Mouse (Mus musculus) lung, embryonic 15.5 days (tissue): ENCODE measurements at regions not wholly inside any gene's neighbourhood (a gene's known extent, or its start where the extent isn't known, plus 50 kb on each side); places are given as distances from the start of the nearest gene placed in this dataset.

ENCODE experiments used
- ATAC-seq: fragments of 200-750 bp; cut with Nextera tagmentation; 2 replicates; pipeline ENCODE4 v1.8.0; 2017; ENCODE audit warnings: moderate number of reproducible peaks, borderline replicate concordance; ENCODE audit not compliant: low FRiP score, low TSS enrichment; ENCODE audit errors: extremely low read depth
- H3K27ac ChIP-seq: fragments of 300-500 bp; sonication (generic); 2 replicates; pipeline ENCODE4 v1.5.1; 2015; ENCODE audit warnings: moderate library complexity, mild to moderate bottlenecking, inconsistent platforms
- H3K27me3 ChIP-seq: fragments of 300-500 bp; sonication (generic); 2 replicates; pipeline ENCODE4 v1.6.1; 2015; ENCODE audit warnings: inconsistent platforms
- H3K36me3 ChIP-seq: fragments of 300-500 bp; sonication (generic); 2 replicates; pipeline ENCODE4 v1.6.1; 2015; ENCODE audit warnings: inconsistent platforms
- H3K4me1 ChIP-seq: fragments of 300-500 bp; sonication (generic); 2 replicates; pipeline ENCODE4 v1.6.1; 2015; ENCODE audit warnings: inconsistent platforms
- H3K4me2 ChIP-seq: fragments of 300-500 bp; sonication (generic); 2 replicates; pipeline ENCODE4 v1.6.1; 2015; ENCODE audit warnings: inconsistent platforms, mild to moderate bottlenecking, moderate library complexity
- H3K4me3 ChIP-seq: fragments of 300-500 bp; sonication (generic); 2 replicates; pipeline ENCODE4 v1.5.1; 2015; ENCODE audit warnings: mild to moderate bottlenecking, inconsistent platforms
- H3K9ac ChIP-seq: fragments of 300-500 bp; sonication (generic); 2 replicates; pipeline ENCODE4 v1.6.1; 2015; ENCODE audit warnings: inconsistent platforms
- H3K9me3 ChIP-seq: fragments of 300-500 bp; sonication (generic); 2 replicates; pipeline ENCODE4 v1.6.1; 2016; ENCODE audit warnings: inconsistent platforms
- WGBS: fragments of 180-500 bp; shearing (Covaris S2); methylation state at CpG from one replicate; pipeline ENCODE4 v1.1.7; 2015; 5-methylcytosine and 5-hydroxymethylcytosine counted together

DNA sequence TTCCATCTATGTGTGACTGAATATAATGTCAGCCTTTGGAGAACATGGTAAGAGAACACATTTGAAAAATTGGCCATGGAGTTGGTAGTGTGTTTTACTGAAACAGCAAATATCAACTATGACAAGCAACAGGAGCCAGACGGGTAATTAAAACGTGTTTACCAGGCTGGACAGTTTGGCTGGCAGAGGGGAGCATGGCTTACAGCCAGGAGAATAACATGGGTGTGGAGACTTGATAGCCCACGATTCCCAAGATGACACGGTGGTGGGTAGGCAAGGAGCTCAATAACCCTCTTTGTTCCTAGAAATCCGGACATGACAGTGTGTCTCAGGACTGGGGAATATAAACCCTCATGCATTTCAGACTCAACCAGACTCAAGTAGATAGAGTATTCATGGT lies 185.2 kb downstream of the Cyp26b1 start:
- no peak overlapping the region for H3K27ac ChIP-seq
- H3K36me3 ChIP-seq = no peaks in the 10 kb centered on the region
- 73% methylated on average over 5 of the region's 5 CpGs for WGBS
- no peak overlapping the region for H3K4me2 ChIP-seq
- H3K9me3 ChIP-seq = no peaks in the 10 kb centered on the region
- no peaks in the 10 kb centered on the region for H3K4me1 ChIP-seq
- peaks cover 5% of the 10 kb centered on the region; the same call in 1 of the 2 replicates for H3K27me3 ChIP-seq
- H3K9ac ChIP-seq = no peak overlapping the region
- no peak for ATAC-seq
- no peak overlapping the region for H3K4me3 ChIP-seq

DNA sequence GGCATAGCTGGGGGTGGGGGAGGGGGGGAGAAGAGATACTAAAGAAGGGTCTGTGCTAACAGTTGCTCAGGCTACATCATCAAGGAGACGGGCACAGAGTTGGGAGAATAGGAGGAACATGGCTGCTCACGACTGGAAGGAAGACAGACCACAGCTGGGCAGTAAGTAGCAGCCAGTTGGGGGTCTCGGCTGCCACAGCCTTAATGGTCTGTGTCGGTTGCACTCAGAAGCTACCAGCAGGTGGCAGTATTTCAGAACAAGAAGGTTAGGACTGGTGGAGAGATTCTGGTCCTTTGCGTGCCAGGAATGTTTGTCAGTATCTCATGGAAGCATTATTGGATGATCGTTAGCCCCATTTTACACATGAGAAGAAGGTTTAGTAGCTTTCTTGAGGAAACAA lies 185.9 kb downstream of the Cyp26b1 start:
- H3K27me3 ChIP-seq = peaks cover 5% of the 10 kb centered on the region; the same call in 1 of the 2 replicates
- no peaks in the 10 kb centered on the region for H3K36me3 ChIP-seq
- no peak overlapping the region for H3K27ac ChIP-seq
- H3K9ac ChIP-seq = no peak overlapping the region
- no peaks in the 10 kb centered on the region for H3K9me3 ChIP-seq
- ATAC-seq = no peak
- H3K4me3 ChIP-seq = no peak overlapping the region
- WGBS = 5% methylated on average over 6 of the region's 6 CpGs
- no peak overlapping the region for H3K4me2 ChIP-seq
- no peaks in the 10 kb centered on the region for H3K4me1 ChIP-seq

DNA sequence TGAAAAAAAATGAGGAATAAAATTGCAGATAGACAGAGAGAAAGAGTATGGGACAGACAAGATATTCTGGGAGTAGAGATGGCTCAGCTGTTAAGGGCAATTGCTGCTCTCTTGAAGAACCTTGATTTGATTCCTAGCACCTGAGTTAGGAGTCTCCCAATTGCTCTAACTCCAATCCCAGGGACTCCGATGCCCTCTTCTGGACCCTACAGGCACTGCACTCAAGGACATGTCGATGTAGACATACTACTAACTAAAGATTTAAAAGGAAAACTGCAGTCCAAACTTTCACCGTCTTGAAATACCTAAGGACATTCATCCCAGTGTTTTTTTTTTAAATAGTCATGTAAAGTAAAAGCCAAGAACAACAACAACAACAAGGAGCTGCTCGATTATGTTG lies 189.0 kb downstream of the Cyp26b1 start:
- Histone ChIP-seq H3K9ac (no peak overlapping the region), H3K4me3 (no peak overlapping the region), H3K4me2 (no peak overlapping the region), H3K27ac (no peak overlapping the region), H3K36me3 (no peaks in the 10 kb centered on the region), H3K9me3 (no peaks in the 10 kb centered on the region), H3K4me1 (no peaks in the 10 kb centered on the region), H3K27me3 (peaks cover 5% of the 10 kb centered on the region; the same call in 1 of the 2 replicates)
- 57% methylated on average over 4 of the region's 4 CpGs for WGBS
- no peak for ATAC-seq

DNA sequence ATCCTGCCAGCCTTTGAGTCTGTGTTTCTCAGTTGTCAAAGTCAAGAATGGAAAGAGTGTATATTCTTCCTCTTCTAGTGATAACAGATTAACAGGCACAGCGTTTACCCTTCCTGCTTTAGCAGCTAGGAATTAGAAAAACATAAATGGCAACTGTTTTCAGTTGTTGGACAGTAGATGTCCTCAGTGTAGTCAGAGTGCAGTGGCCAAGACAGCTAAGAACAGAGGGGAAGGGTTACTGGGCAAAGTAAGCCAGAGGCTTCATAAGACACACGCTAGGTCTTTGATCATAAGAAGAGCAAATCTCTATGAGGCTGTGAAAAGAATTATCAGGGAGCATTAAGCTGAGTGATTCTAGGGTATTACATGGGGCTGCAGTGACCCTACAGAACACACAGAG lies 191.3 kb downstream of the Cyp26b1 start:
- H3K4me1 ChIP-seq = no peaks in the 10 kb centered on the region
- no peaks in the 10 kb centered on the region for H3K9me3 ChIP-seq
- H3K9ac ChIP-seq = no peak overlapping the region
- H3K36me3 ChIP-seq = no peaks in the 10 kb centered on the region
- H3K4me3 ChIP-seq = no peak overlapping the region
- peaks cover 4% of the 10 kb centered on the region; the same call in 1 of the 2 replicates for H3K27me3 ChIP-seq
- WGBS = 66% methylated on average over 2 of the region's 2 CpGs
- no peak overlapping the region for H3K4me2 ChIP-seq
- H3K27ac ChIP-seq = no peak overlapping the region
- ATAC-seq = no peak

DNA sequence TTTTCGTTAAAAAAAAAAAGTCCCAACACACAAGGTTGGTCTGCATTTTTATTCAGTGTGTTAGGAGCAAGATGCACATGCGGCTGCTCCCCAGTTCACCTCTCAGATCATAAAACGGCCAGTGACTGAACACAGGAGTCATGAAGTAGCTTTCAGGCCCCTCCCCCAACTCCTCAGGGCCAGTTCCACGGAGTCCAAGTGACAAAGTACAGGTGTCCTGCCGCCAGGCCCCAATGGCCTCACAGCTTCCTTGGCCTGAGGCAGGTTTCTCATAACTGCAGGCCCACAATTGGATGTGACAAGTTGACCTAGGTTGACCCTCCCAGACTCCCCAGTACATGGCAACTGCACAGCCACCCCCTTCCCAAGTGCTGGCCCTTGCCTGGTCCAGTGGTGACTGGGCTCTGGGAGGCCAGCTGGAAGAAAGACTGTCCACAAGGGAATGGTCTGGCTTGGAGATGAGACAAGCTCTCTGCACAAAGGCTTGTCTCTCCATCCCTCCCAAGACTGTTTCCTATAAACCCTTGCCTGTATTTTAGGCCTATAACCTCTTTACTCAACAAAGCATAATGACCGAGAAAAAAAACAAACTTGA lies 199.1 kb downstream of the Cyp26b1 start:
- Histone ChIP-seq H3K27me3 (no peaks in the 10 kb centered on the region; the same call in 1 of the 2 replicates), H3K27ac (no peak overlapping the region), H3K9ac (no peak overlapping the region), H3K4me2 (no peak overlapping the region), H3K4me3 (no peak overlapping the region), H3K4me1 (peaks cover 6% of the 10 kb centered on the region; the same call in 1 of the 2 replicates), H3K9me3 (no peaks in the 10 kb centered on the region), H3K36me3 (no peaks in the 10 kb centered on the region)
- no peak for ATAC-seq
- 53% methylated on average over 6 of the region's 6 CpGs for WGBS

DNA sequence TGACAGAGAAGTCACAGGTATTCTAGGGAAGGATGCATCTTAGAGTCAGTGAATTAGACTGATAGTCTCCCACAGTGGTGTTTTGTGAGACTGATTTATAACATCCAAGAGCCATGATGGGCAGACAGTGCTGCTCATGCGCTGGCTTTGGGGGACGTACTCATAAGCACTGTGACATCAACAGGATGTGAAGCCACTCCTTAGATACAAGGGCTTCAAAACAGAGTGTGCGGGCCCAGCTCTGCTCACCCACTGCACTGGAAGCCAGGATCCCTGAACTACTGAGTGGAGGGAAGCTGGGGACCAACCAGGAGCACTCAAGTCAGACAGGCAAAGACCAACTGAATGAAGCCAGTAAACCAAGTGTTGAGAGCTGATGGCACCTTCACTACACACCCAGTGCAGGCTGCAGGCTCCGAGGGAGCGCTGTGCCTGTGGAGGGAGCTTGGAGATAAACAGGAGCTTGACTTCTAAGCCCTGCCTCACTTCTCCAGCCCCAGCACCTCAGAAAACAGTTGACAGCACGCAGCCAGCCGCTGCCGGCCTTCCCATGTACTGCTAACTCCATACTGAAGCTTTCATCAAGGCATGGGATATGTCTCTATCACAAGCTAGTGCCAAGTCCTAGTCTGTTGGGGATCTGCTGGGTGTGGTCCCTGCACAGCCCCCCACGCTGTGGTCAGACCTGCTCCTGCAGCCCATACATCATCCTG lies 200.0 kb downstream of the Cyp26b1 start:
- Histone ChIP-seq H3K27me3 (no peaks in the 10 kb centered on the region; the same call in 1 of the 2 replicates), H3K9me3 (no peaks in the 10 kb centered on the region)

DNA sequence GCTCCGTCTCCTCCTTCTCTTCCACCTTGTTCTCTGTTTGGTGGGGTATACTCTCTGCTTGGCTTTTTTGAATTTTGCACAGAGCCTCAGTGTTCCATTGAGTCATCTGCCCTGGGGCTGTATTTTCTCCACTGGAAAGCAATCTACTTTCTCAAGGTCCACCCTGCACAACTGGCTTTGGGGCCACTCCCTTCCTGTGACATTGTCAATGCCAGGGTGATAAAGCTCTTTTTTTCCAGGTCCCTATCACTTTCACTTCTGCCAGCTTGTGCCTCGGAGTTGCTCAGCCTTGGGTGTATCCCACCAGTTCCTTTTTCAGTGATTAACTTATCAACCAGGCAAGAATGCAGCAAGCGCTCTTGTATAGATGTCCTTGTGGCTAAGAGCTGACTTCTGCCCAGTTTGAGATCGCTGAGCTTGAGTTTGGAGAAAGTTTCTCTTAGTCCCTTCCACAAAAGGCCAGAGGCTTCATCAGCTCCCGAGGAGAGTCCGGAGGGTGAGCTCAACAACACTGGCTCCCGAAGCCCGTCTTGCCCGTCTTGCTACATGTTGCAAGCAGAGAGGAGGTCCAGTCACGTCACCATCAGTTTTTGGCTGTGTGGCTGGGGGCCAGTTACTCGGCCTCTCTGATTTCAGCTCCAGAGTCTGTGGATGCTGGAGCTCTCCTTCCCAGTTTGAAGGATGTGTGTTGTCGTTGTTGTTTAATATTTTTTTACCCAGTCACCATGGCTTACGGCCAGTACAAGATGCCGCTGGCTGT lies 200.8 kb downstream of the Cyp26b1 start:
- H3K4me3 ChIP-seq = no peak overlapping the region
- WGBS = 78% methylated on average over 14 of the region's 14 CpGs
- H3K36me3 ChIP-seq = no peaks in the 10 kb centered on the region
- peaks cover 6% of the 10 kb centered on the region; the same call in 1 of the 2 replicates for H3K4me1 ChIP-seq
- no peak overlapping the region for H3K9ac ChIP-seq
- ATAC-seq = no peak
- H3K27me3 ChIP-seq = no peaks in the 10 kb centered on the region; the same call in 1 of the 2 replicates
- H3K27ac ChIP-seq = no peak overlapping the region
- H3K9me3 ChIP-seq = no peaks in the 10 kb centered on the region
- no peak overlapping the region for H3K4me2 ChIP-seq

More for the DNA sequence above, 200.0 kb downstream of the Cyp26b1 start:
- ATAC-seq = peak; percentile 61; the same call in 1 of the 2 replicates
- Histone ChIP-seq H3K36me3 (no peaks in the 10 kb centered on the region), H3K27ac (no peak overlapping the region), H3K9ac (no peak overlapping the region), H3K4me1 (peaks cover 6% of the 10 kb centered on the region; the same call in 1 of the 2 replicates), H3K4me3 (no peak overlapping the region), H3K4me2 (no peak overlapping the region)
- WGBS = 44% methylated on average over 9 of the region's 9 CpGs

DNA sequence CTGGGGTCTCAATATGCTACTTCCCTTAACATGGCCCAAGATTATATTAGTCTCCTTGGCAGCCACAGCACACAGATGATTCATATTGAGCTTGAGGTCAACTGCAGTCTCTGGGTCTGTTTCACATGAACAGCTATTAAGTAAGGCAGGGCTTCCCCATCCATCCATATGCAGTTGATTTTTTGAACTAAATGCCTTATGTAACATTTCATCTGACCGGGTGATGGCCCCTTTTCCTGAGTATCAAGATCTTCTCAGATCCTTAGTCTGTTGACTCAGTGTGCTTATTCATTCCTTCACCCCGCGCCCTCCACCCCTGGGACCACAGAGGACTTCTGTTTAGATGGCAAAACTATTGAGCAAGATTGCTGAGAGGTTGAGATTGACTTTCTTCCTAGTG lies 202.7 kb downstream of the Cyp26b1 start:
- ATAC-seq = no peak
- Histone ChIP-seq H3K36me3 (no peaks in the 10 kb centered on the region), H3K4me1 (peaks cover 11% of the 10 kb centered on the region), H3K27ac (no peak overlapping the region), H3K9ac (no peak overlapping the region), H3K4me2 (no peak overlapping the region), H3K27me3 (no peaks in the 10 kb centered on the region; the same call in 1 of the 2 replicates), H3K9me3 (no peaks in the 10 kb centered on the region), H3K4me3 (no peak overlapping the region)
- WGBS = 80% methylated on average over 3 of the region's 3 CpGs

DNA sequence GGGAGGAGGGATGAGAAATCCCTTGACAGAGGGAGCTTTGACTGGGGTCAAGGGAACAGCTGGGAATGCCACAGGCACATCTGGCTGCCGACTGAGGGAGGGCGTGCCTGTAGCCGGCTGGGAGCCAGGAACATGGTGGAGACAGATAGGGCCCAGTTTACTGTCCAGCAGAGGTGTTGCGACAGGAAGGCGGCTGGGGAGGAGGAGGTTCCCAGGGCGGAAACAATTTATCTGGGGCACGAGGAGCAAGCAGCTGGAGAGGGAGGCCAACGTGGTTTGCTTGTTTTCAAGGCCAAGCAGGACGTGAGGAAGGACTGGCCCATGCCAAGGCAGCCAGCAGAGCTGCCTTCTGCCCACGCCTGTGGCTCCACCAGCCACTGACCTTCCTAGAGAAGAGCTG lies 208.0 kb downstream of the Cyp26b1 start:
- Histone ChIP-seq H3K9me3 (no peaks in the 10 kb centered on the region), H3K4me3 (no peak overlapping the region), H3K9ac (no peak overlapping the region), H3K27ac (no peak overlapping the region), H3K4me2 (no peak overlapping the region; the same call in 1 of the 2 replicates), H3K36me3 (no peaks in the 10 kb centered on the region), H3K27me3 (no peaks in the 10 kb centered on the region; the same call in 1 of the 2 replicates), H3K4me1 (peaks cover 14% of the 10 kb centered on the region)
- WGBS = 16% methylated on average over 10 of the region's 10 CpGs
- peak; percentile 93 for ATAC-seq

DNA sequence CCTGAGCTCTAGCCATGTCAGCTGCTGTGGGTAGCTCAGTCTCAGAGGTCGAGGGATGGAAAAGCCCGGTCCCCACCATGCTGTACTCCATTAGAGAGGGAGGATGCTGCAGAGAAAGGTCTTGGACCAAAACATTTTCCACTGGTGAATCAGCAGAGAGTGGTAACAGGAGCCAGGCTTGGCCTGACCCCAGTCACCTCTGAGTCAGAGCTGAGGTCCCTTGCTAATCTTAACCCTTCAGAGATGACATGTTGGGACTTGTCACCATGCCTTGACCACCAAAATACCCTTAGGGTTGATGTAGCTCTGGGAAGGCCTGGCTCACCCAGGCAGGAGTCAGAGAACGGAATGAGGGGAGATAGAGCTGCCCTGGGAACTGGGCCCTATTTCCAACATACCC lies 210.0 kb downstream of the Cyp26b1 start:
- Histone ChIP-seq H3K27ac (no peak overlapping the region), H3K36me3 (no peaks in the 10 kb centered on the region), H3K4me2 (no peak overlapping the region), H3K27me3 (no peaks in the 10 kb centered on the region), H3K9me3 (no peaks in the 10 kb centered on the region), H3K9ac (no peak overlapping the region), H3K4me3 (no peak overlapping the region), H3K4me1 (peaks cover 14% of the 10 kb centered on the region)
- 85% methylated on average over 3 of the region's 3 CpGs for WGBS
- ATAC-seq = no peak

DNA sequence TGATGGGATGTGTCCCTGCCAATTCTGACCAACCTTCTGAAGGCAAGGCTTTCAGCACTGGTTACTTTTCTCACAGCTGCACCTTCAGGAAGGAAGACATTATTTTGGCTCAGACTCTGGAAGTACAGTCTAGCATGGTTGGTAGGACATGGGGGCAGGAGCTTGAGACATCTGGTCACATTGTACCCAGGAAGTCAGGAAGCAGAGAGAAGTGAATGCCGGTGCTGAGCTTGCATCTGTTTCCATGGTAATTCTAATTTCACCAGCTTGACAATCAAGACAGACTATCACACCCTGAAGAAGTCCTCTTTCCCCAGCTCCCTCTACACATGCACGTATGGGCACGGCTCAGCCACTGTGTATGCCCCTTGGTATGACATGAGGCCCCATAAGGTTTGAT lies 210.6 kb downstream of the Cyp26b1 start:
- no peak for ATAC-seq
- Histone ChIP-seq H3K27ac (no peak overlapping the region), H3K27me3 (no peaks in the 10 kb centered on the region), H3K36me3 (no peaks in the 10 kb centered on the region), H3K9ac (no peak overlapping the region), H3K4me2 (no peak overlapping the region), H3K4me1 (peaks cover 14% of the 10 kb centered on the region), H3K4me3 (no peak overlapping the region), H3K9me3 (no peaks in the 10 kb centered on the region)
- 76% methylated on average over 3 of the region's 3 CpGs for WGBS

DNA sequence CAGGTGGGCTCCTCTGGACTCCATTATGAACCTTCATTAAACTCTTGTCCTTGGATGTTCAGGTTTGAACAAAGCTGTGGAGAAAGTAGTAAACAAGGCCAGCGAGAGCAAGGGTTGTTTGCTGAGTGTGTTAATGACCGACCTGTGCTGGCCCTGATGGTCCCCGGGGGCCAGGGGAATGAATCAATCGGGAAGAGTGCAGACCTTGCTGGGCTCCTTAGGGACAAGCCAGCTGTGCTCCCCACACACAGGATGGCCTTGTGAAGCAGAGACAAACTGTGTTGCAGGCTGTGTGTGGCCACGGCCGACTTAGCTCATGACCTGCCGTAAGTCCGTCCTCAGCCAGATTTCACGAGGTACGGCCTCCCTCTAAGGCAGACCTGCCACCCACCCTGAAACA lies 212.1 kb downstream of the Cyp26b1 start:
- Histone ChIP-seq H3K9ac (no peak overlapping the region), H3K4me3 (no peak overlapping the region), H3K27ac (no peak overlapping the region), H3K4me2 (no peak overlapping the region), H3K4me1 (peaks cover 14% of the 10 kb centered on the region), H3K27me3 (0 out of 2 replicates have a peak, but pooled peaks cover 5% of the 10 kb centered on the region), H3K36me3 (no peaks in the 10 kb centered on the region), H3K9me3 (no peaks in the 10 kb centered on the region)
- ATAC-seq = no peak
- 69% methylated on average over 10 of the region's 10 CpGs for WGBS
